Mouse (Mus musculus) C3H10T1/2 (cell line): Measurements from ENCODE around the gene Vmn1r127. TPM values are rescaled to one million over a fixed set of nuclear protein-coding genes. Genes with fewer than 3 reads are reported as not detected.

Experiments
- polyA plus RNA-seq, 2 experiments: library from polyadenylated mRNA; unstranded; fragments of >200 nt; fragmentation: generic; extraction: Trizol; gene quantifications; one replicate each; pipeline ENCODE4 v1.2.1; 2012; ENCODE audit warnings: missing spikeins in 2 of 2

Vmn1r127 gene
- not detected for polyA plus RNA-seq

DNA sequence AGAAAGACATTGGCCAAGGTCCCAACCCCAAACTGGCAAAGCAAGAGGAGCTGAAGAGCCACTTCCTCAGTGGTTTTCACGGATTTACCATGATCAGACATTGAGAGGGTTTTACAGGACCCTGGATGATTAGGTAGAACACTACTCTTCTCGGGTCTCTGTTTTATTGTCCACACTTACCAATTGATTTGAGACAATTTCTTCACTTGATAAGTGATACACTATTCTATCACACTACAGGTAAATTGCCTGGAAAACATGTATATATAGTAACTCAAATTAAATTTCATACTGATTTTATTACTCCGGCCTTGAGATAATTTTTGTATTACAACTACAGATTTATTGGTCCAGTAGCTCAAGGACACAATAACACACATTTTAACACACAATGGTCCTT, at the start of gene Vmn1r127:
TSS of gene Vmn1r127 (minus strand) at position 101 of the 400 bp plus-strand sequence.

DNA sequence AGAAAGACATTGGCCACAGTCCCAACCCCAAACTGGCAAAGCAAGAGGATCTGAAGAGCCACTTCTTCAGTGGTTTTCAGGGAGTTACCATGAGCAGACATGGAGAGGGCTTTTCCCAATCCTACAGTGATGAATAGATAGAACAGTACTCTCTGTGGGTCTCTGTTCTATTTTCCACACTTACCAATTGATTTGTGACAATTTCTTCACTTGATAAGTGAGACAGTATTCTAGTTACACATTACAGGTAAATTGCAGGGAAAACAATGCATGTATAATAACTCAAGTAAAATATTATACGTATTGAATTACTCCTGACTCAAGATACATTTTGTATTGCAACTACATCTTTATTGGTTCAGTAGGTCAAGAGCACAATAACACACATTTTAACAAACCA, 41.5 kb upstream of the Vmn1r127 start, which contains the start of gene Vmn1r129:
TSS of gene Vmn1r129 (minus strand) at position 101 of the 400 bp plus-strand sequence.

DNA sequence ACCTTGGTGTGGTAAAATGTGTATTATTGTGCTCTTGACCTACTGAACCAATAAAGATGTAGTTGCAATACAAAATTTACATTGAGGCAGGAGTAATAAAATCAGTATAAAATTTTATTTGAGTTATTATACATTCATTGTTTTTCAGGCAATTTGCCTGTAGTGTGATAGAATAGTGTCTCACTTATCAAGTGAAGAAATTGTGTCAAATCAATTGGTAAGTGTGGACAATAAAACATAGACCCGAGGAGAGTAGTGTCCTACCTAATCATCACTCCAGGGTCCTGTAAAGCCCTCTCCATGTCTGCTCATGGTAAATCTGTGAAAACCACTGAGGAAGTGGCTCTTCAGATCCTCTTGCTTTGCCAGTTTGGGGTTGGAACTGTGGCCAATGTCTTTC, 29.4 kb upstream of the Vmn1r127 start, which contains the start of gene Vmn1r128:
TSS of gene Vmn1r128 (plus strand) at position 301 of the 400 bp plus-strand sequence.

DNA sequence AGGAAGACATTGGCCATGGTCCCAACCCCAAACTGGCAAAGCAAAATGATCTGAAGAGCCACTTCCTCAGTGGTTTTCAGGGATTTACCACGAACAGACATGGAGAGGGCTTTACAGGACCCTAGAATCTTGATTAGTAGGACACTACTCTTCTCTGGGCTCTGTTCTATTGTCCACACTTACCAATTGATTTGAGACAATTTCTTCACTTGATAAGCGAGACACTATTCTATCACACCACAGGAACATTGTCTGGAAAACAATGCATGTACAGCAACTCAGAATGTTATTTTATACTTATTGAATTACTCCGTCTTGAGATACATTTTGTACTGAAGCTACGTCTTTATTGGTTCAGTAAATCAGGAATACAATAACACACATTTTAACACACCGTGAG, 18.3 kb downstream of the Vmn1r127 start, which contains the start of gene Vmn1r126:
TSS of gene Vmn1r126 (minus strand) at position 101 of the 400 bp plus-strand sequence.

DNA sequence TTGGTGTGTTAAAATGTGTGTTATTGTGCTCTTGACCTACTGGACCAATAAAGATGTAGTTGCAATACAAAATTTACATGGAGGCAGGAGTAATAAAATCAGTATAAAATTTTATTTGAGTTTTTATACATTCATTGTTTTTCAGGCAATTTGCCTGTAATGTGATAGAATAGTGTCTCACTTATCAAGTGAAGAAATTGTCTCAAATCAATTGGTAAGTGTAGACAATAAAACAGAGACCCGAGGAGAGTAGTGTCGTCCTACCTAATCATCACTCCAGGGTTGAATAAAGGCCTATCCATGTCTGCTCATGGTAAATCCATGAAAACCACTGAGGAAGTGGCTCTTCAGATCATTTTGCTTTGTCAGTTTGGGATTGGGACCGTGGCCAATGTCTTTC, 47.8 kb downstream of the Vmn1r127 start, which contains the start of gene Vmn1r125:
TSS of gene Vmn1r125 (plus strand) at position 301 of the 400 bp plus-strand sequence.

Other genes with a start within 250 kb of the Vmn1r127 start
- gene Vmn1r121, start 221.3 kb downstream of the Vmn1r127 start, polyA plus RNA-seq, result not detected
- not detected for gene Vmn1r122, start 185.7 kb downstream of the Vmn1r127 start, polyA plus RNA-seq
- not detected for gene Vmn1r123, start 157.7 kb downstream of the Vmn1r127 start, polyA plus RNA-seq
- gene Gm5157, start 129.4 kb downstream of the Vmn1r127 start, polyA plus RNA-seq, result not detected
- not detected for gene Vmn1r124, start 59.2 kb downstream of the Vmn1r127 start, polyA plus RNA-seq
- gene Vmn1r125, start 47.7 kb downstream of the Vmn1r127 start, polyA plus RNA-seq, result not detected
- not detected for gene Vmn1r126, start 18.4 kb downstream of the Vmn1r127 start, polyA plus RNA-seq
- not detected for gene Vmn1r128, start 29.5 kb upstream of the Vmn1r127 start, polyA plus RNA-seq
- gene Vmn1r129, start 41.4 kb upstream of the Vmn1r127 start, polyA plus RNA-seq, result not detected
- gene Gm6882, start 112.9 kb upstream of the Vmn1r127 start, polyA plus RNA-seq, result not detected
- gene Vmn1r130, start 191.9 kb upstream of the Vmn1r127 start, polyA plus RNA-seq, result not detected
- not detected for gene Vmn1r131, start 226.2 kb upstream of the Vmn1r127 start, polyA plus RNA-seq